Mouse (Mus musculus) olfactory bulb, adult 2 months (tissue): Measurements from ENCODE around the gene BC030867.

ENCODE experiments used
- CTCF ChIP-seq: fragments of 200-500 bp; IDR thresholded peaks from 2 replicates; pipeline ENCODE4 v1.5.1; 2012; ENCODE audit warnings: low read depth, mild to moderate bottlenecking, low read length, moderate library complexity; ENCODE audit not compliant: insufficient read depth
- POLR2A ChIP-seq: fragments of 200-500 bp; IDR thresholded peaks from 2 replicates; pipeline ENCODE4 v1.6.1; 2012; ENCODE audit warnings: mild to moderate bottlenecking, low read depth, low read length, moderate library complexity; ENCODE audit not compliant: insufficient read depth

DNA sequence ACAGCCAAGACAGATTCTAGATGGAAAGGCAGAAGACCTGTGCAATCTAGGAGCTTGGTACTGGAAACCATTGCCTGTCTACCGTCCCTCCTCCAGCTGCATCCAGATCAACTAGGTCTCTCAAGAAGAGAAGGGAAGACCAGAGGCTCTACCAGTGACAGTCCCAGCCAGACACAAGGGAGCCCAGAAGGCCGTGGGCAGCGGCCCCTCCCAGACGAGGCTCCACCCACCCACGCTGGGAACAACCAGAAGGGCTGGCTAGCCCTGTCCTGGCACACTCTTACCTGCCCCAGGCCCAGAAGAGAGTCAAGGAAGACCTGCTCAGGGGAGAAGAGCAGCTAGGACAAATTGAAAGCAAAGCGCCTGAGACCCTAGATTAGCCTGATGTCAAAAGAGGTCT is 28.2 kb upstream of the BC030867 start:
- TF ChIP-seq CTCF (no peak), POLR2A (no peak)
